Mouse (Mus musculus) cerebellum, postnatal 10 days (tissue): ENCODE measurements at regions not wholly inside any gene's neighbourhood (a gene's known extent, or its start where the extent isn't known, plus 50 kb on each side); places are given as distances from the start of the nearest gene placed in this dataset.

Source experiments
- DNase-seq, 2 experiments: peaks; one replicate each; pipeline ENCODE4 v3.0.0; 2021; ENCODE audit warnings: mixed read lengths in 2 of 2

- DNase-seq, result no peak
Measured at GRCm38 (mm10) chr16:93123707-93124106, 297.8 kb upstream of the Runx1 start.

DNA sequence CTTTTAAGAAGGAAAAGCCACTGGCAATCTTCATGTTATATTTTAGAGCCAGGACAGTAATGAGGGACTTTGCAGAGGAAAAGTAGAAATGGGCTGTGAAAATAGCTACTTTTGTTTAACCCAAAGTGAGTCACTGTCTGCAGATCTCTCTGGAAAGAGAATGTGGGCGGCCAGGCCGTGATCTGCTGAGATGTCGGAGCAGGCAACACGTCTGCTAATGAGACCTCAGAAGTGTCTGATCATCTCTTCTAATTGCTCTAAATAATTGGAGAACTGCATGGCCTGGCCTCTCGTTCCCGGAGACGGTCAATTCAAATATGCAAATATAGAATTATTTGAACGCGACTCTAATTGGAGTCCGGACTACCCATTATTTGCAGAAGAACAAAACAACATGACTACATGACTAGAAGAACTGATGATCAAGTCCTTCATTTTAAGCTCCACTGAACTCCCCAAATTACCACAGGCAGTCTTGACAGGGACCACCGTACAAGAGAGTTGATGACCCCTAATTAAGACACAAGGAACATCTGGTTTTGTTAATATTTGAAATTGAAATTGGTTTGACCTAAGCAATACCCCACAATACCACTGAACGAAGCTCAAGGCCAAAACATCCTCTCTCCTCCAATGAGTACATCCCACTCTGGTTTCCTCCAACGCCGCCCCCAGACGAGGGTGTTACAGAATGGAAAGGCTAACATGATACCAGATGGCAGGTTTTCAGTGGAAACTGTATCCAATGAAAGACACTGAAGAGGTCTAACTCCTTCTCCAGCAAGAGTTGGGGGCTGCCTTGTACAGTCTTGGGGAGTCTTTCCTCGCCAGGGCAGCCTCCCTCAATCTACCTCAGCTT lies 290.4 kb upstream of the Runx1 start:
- DNase-seq, result no peak

- DNase-seq, result no peak
Measured at GRCm38 (mm10) chr16:93110912-93111311, 285.0 kb upstream of the Runx1 start.

DNA sequence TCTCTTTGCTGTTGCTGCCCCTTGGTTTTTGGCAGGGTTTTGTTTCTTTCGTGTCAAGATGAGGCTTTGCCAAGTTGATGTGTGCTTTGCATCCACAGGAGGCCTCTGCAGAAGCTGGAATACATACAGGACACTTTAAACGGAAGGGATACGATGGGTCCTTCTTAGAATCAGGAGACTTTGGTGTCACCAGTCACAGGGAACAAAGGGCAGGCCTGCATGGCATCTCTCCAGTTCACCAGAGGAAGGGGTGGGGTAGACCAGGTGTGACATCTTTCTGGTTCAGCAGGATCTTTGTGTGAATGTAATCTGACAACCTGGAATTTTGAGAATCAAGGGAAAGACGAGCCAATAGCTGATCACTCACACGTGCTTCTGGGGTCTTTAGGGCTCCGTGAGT lies 284.5 kb upstream of the Runx1 start:
- peak; percentile 66 to 70 for DNase-seq

- no peak for DNase-seq
Measured at GRCm38 (mm10) chr16:93109683-93110407, 283.9 kb upstream of the Runx1 start.

- DNase-seq, result no peak
Measured at GRCm38 (mm10) chr16:93107524-93107845, 281.5 kb upstream of the Runx1 start.

- DNase-seq, result peak; percentile 23 to 36
Measured at GRCm38 (mm10) chr16:93106811-93107523, 281.0 kb upstream of the Runx1 start.

DNA sequence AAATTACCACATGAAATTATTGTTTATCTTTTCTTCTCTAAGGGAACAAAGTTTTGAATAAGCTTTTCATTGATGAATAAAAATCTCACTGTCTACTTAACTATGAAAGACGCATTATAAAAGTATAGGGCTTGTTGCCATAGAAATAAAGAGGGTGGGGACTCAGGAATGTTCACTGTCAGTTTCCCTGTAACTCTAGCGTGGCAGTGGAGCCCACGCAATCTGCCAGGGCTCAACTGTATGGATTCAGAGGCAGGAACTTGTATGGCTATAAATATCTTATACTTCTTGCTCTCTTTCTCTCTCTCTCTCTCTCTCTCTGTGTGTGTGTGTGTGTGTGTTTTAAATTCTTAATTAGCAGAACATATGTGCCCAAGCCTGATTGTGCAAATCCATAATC lies 276.2 kb upstream of the Runx1 start:
- no peak for DNase-seq

DNA sequence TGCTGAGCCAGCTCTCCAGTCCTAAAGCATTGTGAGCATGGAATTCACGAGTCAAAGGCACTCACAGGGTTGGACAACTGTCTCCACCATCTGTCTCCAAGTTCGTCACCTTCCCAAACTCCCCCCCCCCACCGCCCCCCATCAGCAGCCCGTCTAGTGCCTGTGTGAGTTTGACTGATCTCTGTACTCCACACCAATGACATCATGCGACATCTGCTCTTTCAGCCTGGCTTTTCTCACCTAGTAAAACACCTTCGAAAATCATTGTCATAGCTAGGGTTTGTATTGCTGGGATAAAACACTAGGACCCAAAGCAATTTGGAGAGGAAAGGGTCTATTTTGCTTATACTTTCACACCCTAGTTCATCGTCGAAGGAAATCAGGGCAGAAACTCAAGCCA lies 272.1 kb upstream of the Runx1 start:
- peak in 1 of 2 experiments; percentile 19 for DNase-seq

GRCm38 (mm10) chr16:93096175-93096574 lies 270.2 kb upstream of the Runx1 start:
- DNase-seq, result no peak

GRCm38 (mm10) chr16:93092796-93093195 lies 266.8 kb upstream of the Runx1 start:
- DNase-seq, result no peak

GRCm38 (mm10) chr16:93085227-93085883 lies 259.4 kb upstream of the Runx1 start:
- DNase-seq, result no peak

GRCm38 (mm10) chr16:93083756-93084155 lies 257.8 kb upstream of the Runx1 start:
- DNase-seq, result no peak

GRCm38 (mm10) chr16:93083142-93083541 lies 257.2 kb upstream of the Runx1 start:
- DNase-seq, result no peak

GRCm38 (mm10) chr16:93081533-93081932 lies 255.6 kb upstream of the Runx1 start:
- no peak for DNase-seq

DNA sequence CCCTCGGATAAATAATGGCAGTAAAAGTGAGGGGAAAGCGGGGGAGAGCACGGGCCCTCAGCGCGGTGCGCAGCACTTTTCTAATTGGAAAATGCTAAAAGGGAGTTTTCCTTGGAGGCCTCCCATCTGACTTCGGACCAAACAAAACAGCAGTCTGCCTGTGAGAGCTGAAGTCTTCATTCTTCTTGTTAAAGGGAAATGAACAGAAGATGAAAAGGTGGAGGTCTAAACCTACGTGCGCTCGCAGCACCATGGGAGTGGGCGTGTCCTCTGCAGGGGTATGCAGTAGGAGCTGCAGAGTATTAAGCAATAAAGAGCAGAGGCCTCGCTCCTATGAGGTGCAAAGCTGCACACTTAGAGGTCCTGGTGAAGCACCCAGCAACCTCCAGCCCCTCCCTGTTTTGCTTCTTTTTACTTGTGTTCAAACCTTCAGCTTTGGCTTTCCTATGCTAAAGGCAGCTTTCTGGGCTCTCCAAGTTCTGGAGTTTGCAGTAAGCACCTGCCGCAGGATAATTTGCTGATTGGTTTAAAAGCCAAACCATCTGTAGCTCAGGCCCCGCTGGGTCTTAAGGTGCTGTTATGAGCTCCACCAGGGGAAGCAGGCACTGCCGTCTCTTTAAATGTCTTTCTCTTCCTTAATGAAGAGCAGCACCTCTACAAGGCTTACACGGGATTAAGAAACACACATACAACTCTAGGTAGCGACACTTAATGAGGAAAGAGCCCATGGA lies 253.9 kb upstream of the Runx1 start:
- DNase-seq, result peak in 1 of 2 experiments; percentile 26

DNA sequence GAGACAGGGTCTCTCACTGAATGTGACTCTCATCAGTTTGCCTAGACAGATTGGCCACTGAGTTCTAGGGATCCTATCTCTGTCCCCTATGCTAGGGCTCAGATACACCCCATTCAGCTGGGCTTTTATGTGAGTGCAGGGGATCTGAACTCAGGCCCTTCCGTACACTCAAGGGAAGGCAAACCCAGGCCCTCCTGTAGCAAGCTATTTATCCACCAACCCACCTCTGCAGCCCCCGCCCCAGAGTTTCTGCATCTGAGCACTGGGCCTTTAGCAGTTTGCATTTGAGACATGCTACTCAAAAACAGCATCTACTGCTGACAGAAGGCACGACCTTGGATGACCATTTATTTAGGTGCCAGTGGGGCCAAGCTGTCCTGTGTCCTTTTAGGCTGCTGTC lies 253.0 kb upstream of the Runx1 start:
- DNase-seq, result no peak

- no peak for DNase-seq
Measured at GRCm38 (mm10) chr16:93075488-93075887, 249.5 kb upstream of the Runx1 start.

GRCm38 (mm10) chr16:93072156-93072555 lies 246.2 kb upstream of the Runx1 start:
- peak; percentile 45 for DNase-seq

GRCm38 (mm10) chr16:93071726-93072125 lies 245.8 kb upstream of the Runx1 start:
- peak in 1 of 2 experiments; percentile 28 for DNase-seq

DNA sequence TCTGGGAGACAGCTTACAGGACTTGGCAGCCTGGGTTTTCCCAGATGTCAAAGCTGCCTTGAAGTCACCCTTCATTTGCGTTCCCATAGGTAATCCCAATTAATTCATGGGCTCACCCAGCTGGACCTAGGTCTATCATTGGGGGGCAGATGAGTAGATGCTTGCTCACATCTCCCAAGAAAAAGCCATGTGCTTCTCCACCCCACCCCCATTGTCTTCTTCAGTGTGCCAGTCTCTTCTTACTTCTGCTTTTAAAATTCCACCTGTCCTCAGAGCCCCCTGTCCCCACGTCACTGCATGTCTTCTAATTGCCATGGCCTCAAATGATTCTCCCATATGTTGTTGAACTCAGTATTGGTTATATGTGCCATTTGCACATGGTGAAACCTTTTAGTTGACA lies 240.9 kb upstream of the Runx1 start:
- no peak for DNase-seq

- DNase-seq, result no peak
Measured at GRCm38 (mm10) chr16:93061475-93062179, 235.7 kb upstream of the Runx1 start.
